Comparison of ENCODE assay signal across 23 mouse cellular contexts in genomic region chr6:48591221-48591845, GRCm38 (mm10). TPM values are rescaled to one million over a fixed set of nuclear protein-coding genes. Genes with fewer than 3 reads are reported as not detected.
"Had no signal": no experiment of that assay in that cellular context is flagged by ENCODE, and none has a peak within 500 bp of the region (broad histone marks: within the 10 kb centered on the region; RNA-seq: fewer than 3 reads in every experiment).

No protein-coding gene starts in this region.

- H3K4me3 ChIP-seq: hindbrain, embryonic 15.5 days; left cerebral cortex, adult 2 months; limb, embryonic 10.5 days; midbrain, embryonic 12.5 days; neural tube, embryonic 15.5 days had no signal

- H3K27ac ChIP-seq: hindbrain, embryonic 15.5 days; left cerebral cortex, adult 2 months; limb, embryonic 10.5 days; midbrain, embryonic 12.5 days; neural tube, embryonic 15.5 days had no signal

- H3K4me2 ChIP-seq: hindbrain, embryonic 15.5 days; midbrain, embryonic 12.5 days; neural tube, embryonic 15.5 days had no signal

- DNase-seq: lung, adult 2 months; lung, postnatal 36 days; right cerebral cortex, adult 18-20 months; right cerebral cortex, postnatal 25 days; thymus, postnatal 36 days had no signal

- H3K9ac ChIP-seq: hindbrain, embryonic 15.5 days; midbrain, embryonic 12.5 days; neural tube, embryonic 15.5 days had no signal

- H3K27me3 ChIP-seq: hindbrain, embryonic 15.5 days; midbrain, embryonic 12.5 days; neural tube, embryonic 15.5 days had no signal

- ATAC-seq: intestine, embryonic 16.5 days; lung, postnatal 0 days had no signal

RNA-seq across cellular contexts. Expression of gene Gm45021, which starts 1.9 kb away (rescaled TPM):
- total RNA-seq: layer of hippocampus, adult 8-10 months; layer of hippocampus, postnatal 14 days; left cerebral cortex, adult 2 months; left cerebral cortex, postnatal 14 days; megakaryocyte progenitor cell, adult 5-6 weeks; midbrain, postnatal 0 days had no signal
- polyA plus RNA-seq: hindbrain, embryonic 15.5 days; intestine, embryonic 16.5 days; large intestine, adult 2 months; limb, embryonic 10.5 days; lung, adult 2 months; lung, postnatal 0 days; midbrain, embryonic 12.5 days; midbrain, postnatal 0 days; neural tube, embryonic 11.5 days; neural tube, embryonic 15.5 days; small intestine, adult 2 months; stomach, embryonic 16.5 days had no signal

RNA-seq across cellular contexts. Expression of gene Gm44965, which starts 2.4 kb away (rescaled TPM):
- total RNA-seq: layer of hippocampus, postnatal 14 days; left cerebral cortex, adult 2 months; left cerebral cortex, postnatal 14 days; megakaryocyte progenitor cell, adult 5-6 weeks; midbrain, postnatal 0 days had no signal
- polyA plus RNA-seq: intestine, embryonic 16.5 days; large intestine, adult 2 months; limb, embryonic 10.5 days; limb, embryonic 14.5 days; lung, adult 2 months; lung, postnatal 0 days; neural tube, embryonic 11.5 days; neural tube, embryonic 15.5 days; small intestine, adult 2 months; thymus, postnatal 0 days had no signal

RNA-seq across cellular contexts. Expression of gene Rarres2, which starts 18.7 kb away (rescaled TPM):
- total RNA-seq: megakaryocyte progenitor cell, adult 5-6 weeks had no signal
